In the genomic region with DNA sequence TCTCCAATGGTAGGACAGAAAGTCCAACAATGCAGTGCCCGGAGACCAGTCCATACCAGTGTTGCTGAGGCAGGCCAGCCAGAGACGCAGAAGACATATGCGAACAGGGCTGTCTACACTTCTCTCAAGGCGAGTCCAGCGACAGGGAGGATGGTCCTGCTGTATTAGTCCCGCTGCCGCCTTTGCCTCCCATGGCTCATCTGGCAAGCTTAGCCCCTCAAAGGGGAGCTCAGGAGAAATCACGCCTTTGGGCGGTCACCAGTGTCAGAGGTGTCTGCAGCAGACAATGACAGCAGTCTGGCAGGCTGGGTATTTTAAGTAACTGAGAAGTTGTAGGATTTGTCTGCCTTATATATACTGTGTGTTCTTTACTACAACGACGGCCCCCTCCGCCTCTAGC, we compare ENCODE assay signal across 8 mouse cellular contexts. TPM values are rescaled to one million over a fixed set of nuclear protein-coding genes. Genes with fewer than 3 reads are reported as not detected.
DNase-seq lines count a peak whose midpoint lies in the region; ATAC-seq and TF ChIP-seq lines count a peak whose summit lies in the region.

No protein-coding gene starts in this region.

- H3K9me3 ChIP-seq in heart, embryonic 13.5 days: no peaks in the 10 kb centered on the region
- H3K9me3 ChIP-seq in liver, embryonic 15.5 days (replicated peaks): no peaks in the 10 kb centered on the region

- H3K9ac ChIP-seq in heart, embryonic 13.5 days: peak overlapping the region; percentile 82
- H3K9ac ChIP-seq in liver, embryonic 15.5 days: peak overlapping the region; percentile 46; the same call in 1 of the 2 replicates

- H3K36me3 ChIP-seq in heart, embryonic 13.5 days: no peaks in the 10 kb centered on the region
- H3K36me3 ChIP-seq in liver, embryonic 15.5 days (replicated peaks): no peaks in the 10 kb centered on the region

- peak overlapping the region; percentile 65 for H3K4me3 ChIP-seq in left cerebral cortex, adult 2 months
- H3K4me3 ChIP-seq in heart, embryonic 13.5 days: peak overlapping the region; percentile 66
- H3K4me3 ChIP-seq in liver, embryonic 15.5 days (replicated peaks): peak overlapping the region; percentile 64

- ATAC-seq in heart, embryonic 13.5 days (ENCODE audit: extremely low read depth, insufficient number of reproducible peaks, low FRiP score, low TSS enrichment): no peak
- no peak for ATAC-seq in liver, embryonic 15.5 days (ENCODE audit: insufficient read depth)
- ATAC-seq in frontal cortex, adult (ENCODE audit: low TSS enrichment): no peak

- no peak overlapping the region for H3K27ac ChIP-seq in left cerebral cortex, adult 2 months
- H3K27ac ChIP-seq in heart, embryonic 13.5 days (replicated peaks): peak overlapping the region; percentile 88
- no peak overlapping the region for H3K27ac ChIP-seq in liver, embryonic 15.5 days (replicated peaks)

- peak overlapping the region; percentile 70 for H3K4me2 ChIP-seq in heart, embryonic 13.5 days
- peak overlapping the region; percentile 73 for H3K4me2 ChIP-seq in liver, embryonic 15.5 days

- 26% methylated on average over 12 of the region's 12 CpGs for WGBS in heart, embryonic 13.5 days
- 44% methylated on average over 12 of the region's 12 CpGs for WGBS in liver, embryonic 15.5 days (ENCODE audit: insufficient replicate concordance)

- intact Hi-C loops in left cerebral cortex, adult 2 months (cut with DNase I): loop anchor here (5.0 kb wide), 1 partner anchor 266 kb away; no protein-coding TSS in a partner anchor
- intact Hi-C loops in left cerebral cortex, postnatal 25 days (cut with DNase I): loop anchor here (5.0 to 10.0 kb wide), 2 partner anchors 214 to 511 kb away; a partner anchor contains a TSS

- no peak for DNase-seq in left cerebral cortex, adult 2 months (ENCODE audit: extremely low spot score in 1 of 2, low spot score in 2 of 2)
- no peak for DNase-seq in left cerebral cortex, postnatal 25 days (ENCODE audit: low spot score in 2 of 2)
- DNase-seq in cerebellum, postnatal 14 days: peak; percentile 13 to 22
- no peak for DNase-seq in ovary, postnatal 36 days (ENCODE audit: low spot score)
- DNase-seq in kidney, postnatal 36 days: no peak

- H3K4me1 ChIP-seq in heart, embryonic 13.5 days: peaks cover 28% of the 10 kb centered on the region
- peaks cover 9% of the 10 kb centered on the region; the same call in 1 of the 2 replicates for H3K4me1 ChIP-seq in liver, embryonic 15.5 days (replicated peaks)

- TF ChIP-seq CTCF in left cerebral cortex, adult 2 months (IDR thresholded peaks at IDR 0.05): no peak

- no peaks in the 10 kb centered on the region for H3K27me3 ChIP-seq in heart, embryonic 13.5 days (replicated peaks)
- H3K27me3 ChIP-seq in liver, embryonic 15.5 days: no peaks in the 10 kb centered on the region

RNA-seq across cellular contexts. Expression of a gene that starts 1.3 kb away (rescaled TPM):
- total RNA-seq in left cerebral cortex, adult 2 months (2021): 1 to 10 TPM; 5.9 to 6.5 TPM
- total RNA-seq in left cerebral cortex, postnatal 25 days (2021): 1 to 10 TPM; 5.3 to 6.1 TPM
- 6.5 and 7.3 TPM in 2 replicates for polyA plus RNA-seq in heart, embryonic 13.5 days (2015; fragmentation: Nextera tagmentation; extraction: Ambion mirVana)
- polyA plus RNA-seq in liver, embryonic 15.5 days (2015; fragmentation: Nextera tagmentation; extraction: Ambion mirVana): 1.6 and 1.7 TPM in 2 replicates

Comparison
In these comparisons a context has a peak if more than half of its experiments do, and no peak if none do; other contexts are left out.
1. DNase-seq: peak in cerebellum, postnatal 14 days (2 of 2); none in left cerebral cortex, adult 2 months (0 of 2), left cerebral cortex, postnatal 25 days (0 of 2), ovary, postnatal 36 days (single experiment) and kidney, postnatal 36 days (0 of 2).
2. Peak in every context shown above with its lines, with median percentiles within 50 percentile points of each other: H3K4me3 ChIP-seq.